Comparison of ENCODE assay signal across 8 mouse cellular contexts in the genomic region with DNA sequence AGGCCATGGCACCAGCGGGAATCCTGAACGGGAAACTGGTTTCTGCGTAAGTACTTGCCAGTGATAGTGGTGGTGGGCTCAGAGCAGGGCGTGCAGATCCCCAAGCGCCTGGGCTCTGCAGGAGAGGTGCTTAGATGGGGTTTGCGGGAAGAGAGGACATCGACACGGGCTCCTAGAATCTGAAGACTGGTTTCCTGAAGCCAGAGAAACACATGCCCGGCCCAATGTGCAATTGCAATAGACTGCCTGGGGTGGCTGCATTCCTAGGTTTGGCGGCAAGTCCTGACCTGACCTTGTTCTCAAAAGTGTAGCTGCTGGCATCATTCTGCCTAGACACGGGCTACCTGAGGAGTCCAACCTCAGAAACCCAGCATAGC. TPM values are rescaled to one million over a fixed set of nuclear protein-coding genes. Genes with fewer than 3 reads are reported as not detected.
A peak's percentile ranks its signal among the peaks of the same experiment; 100 is the strongest.
DNase-seq lines count a peak whose midpoint lies in the region; ATAC-seq and TF ChIP-seq lines count a peak whose summit lies in the region.

No protein-coding gene starts in this region.

- DNase-seq in kidney, adult 2 months = peak; percentile 59
- no peak for DNase-seq in kidney, adult 9 months
- DNase-seq in liver, postnatal 0 days = no peak
- DNase-seq in Muller cell, postnatal 12 days (ENCODE audit: inconsistent ontology term) = no peak
- DNase-seq in spleen, adult 12 weeks (ENCODE audit: low spot score) = no peak

- peak overlapping the region; percentile 51 for H3K9ac ChIP-seq in hindbrain, embryonic 15.5 days
- H3K9ac ChIP-seq in liver, postnatal 0 days (replicated peaks) = peak overlapping the region; percentile 72
- peak overlapping the region; percentile 80 for H3K9ac ChIP-seq in stomach, embryonic 16.5 days (ENCODE audit: low read length)

- no peaks in the 10 kb centered on the region for H3K9me3 ChIP-seq in hindbrain, embryonic 15.5 days
- no peaks in the 10 kb centered on the region for H3K9me3 ChIP-seq in liver, postnatal 0 days (ENCODE audit: low read length)
- H3K9me3 ChIP-seq in stomach, embryonic 16.5 days (replicated peaks; ENCODE audit: control insufficient read depth, low read length) = no peaks in the 10 kb centered on the region

- H3K4me3 ChIP-seq in kidney, adult 2 months (ENCODE audit: insufficient read depth, low read depth, low read length) = peak overlapping the region; percentile 62
- peak overlapping the region; percentile 60 for H3K4me3 ChIP-seq in cortical plate, adult 2 months (ENCODE audit: insufficient read depth, low read length)
- peak overlapping the region; percentile 57 for H3K4me3 ChIP-seq in hindbrain, embryonic 15.5 days
- H3K4me3 ChIP-seq in liver, postnatal 0 days (ENCODE audit: low read depth, low read length) = peak overlapping the region; percentile 70
- H3K4me3 ChIP-seq in stomach, embryonic 16.5 days (replicated peaks; ENCODE audit: low read length) = peak overlapping the region; percentile 77

- peaks cover 8% of the 10 kb centered on the region; the same call in 1 of the 2 replicates for H3K4me1 ChIP-seq in kidney, adult 2 months (ENCODE audit: control insufficient read depth, insufficient read depth, low read length)
- H3K4me1 ChIP-seq in cortical plate, adult 2 months (ENCODE audit: control insufficient read depth, insufficient read depth, low read length) = peaks cover 4% of the 10 kb centered on the region; the same call in 1 of the 2 replicates
- H3K4me1 ChIP-seq in hindbrain, embryonic 15.5 days (replicated peaks) = peaks cover 23% of the 10 kb centered on the region
- peaks cover 15% of the 10 kb centered on the region; the same call in 1 of the 2 replicates for H3K4me1 ChIP-seq in liver, postnatal 0 days (ENCODE audit: insufficient read depth)
- peaks cover 11% of the 10 kb centered on the region for H3K4me1 ChIP-seq in stomach, embryonic 16.5 days (ENCODE audit: control insufficient read depth, insufficient read depth, low read length)

- H3K4me2 ChIP-seq in hindbrain, embryonic 15.5 days = peak overlapping the region; percentile 79
- H3K4me2 ChIP-seq in liver, postnatal 0 days (ENCODE audit: low read depth, low read length) = peak overlapping the region; percentile 96
- peak overlapping the region; percentile 99 for H3K4me2 ChIP-seq in stomach, embryonic 16.5 days (ENCODE audit: low read depth, low read length)

- peak overlapping the region; percentile 90 for H3K27ac ChIP-seq in kidney, adult 2 months (ENCODE audit: insufficient read depth, low read depth, low read length)
- no peak overlapping the region for H3K27ac ChIP-seq in cortical plate, adult 2 months (ENCODE audit: insufficient read depth, low read length)
- H3K27ac ChIP-seq in hindbrain, embryonic 15.5 days (replicated peaks) = peak overlapping the region; percentile 87
- H3K27ac ChIP-seq in liver, postnatal 0 days (ENCODE audit: low read depth) = peak overlapping the region; percentile 90
- peak overlapping the region; percentile 90 for H3K27ac ChIP-seq in stomach, embryonic 16.5 days (ENCODE audit: low read length)

- no peak for TF ChIP-seq CTCF in kidney, adult 2 months (conservative IDR thresholded peaks at IDR 0.05; ENCODE audit: insufficient read depth, insufficient read length, low read depth, low read length)
- no peak for TF ChIP-seq CTCF in cortical plate, adult 2 months (IDR thresholded peaks at IDR 0.05; ENCODE audit: extremely low read depth, insufficient read depth, low read length)
- 0 out of 2 replicates have a peak, but pooled peaks have one; percentile 1 for TF ChIP-seq CTCF in liver, postnatal 0 days (IDR thresholded peaks at IDR 0.05; ENCODE audit: low read depth)

- no peak for TF ChIP-seq POLR2A in kidney, adult 2 months (IDR thresholded peaks at IDR 0.05; ENCODE audit: low read depth, low read length)
- TF ChIP-seq POLR2A in cortical plate, adult 2 months (IDR thresholded peaks at IDR 0.05; ENCODE audit: extremely low read depth, insufficient read depth, low read length) = no peak

- TF ChIP-seq EP300 in liver, postnatal 0 days (IDR thresholded peaks at IDR 0.05; ENCODE audit: low read depth) = no peak

- WGBS in kidney, adult 2 months = 0% methylated on average over 11 of the region's 11 CpGs
- WGBS in hindbrain, embryonic 15.5 days = 0% methylated on average over 11 of the region's 11 CpGs
- WGBS in liver, postnatal 0 days (ENCODE audit: insufficient replicate concordance) = 0% methylated on average over 11 of the region's 11 CpGs
- 1% methylated on average over 11 of the region's 11 CpGs for WGBS in stomach, embryonic 16.5 days

- no peaks in the 10 kb centered on the region for H3K27me3 ChIP-seq in kidney, adult 2 months (replicated peaks; ENCODE audit: control insufficient read depth, insufficient read depth, low read length)
- no peaks in the 10 kb centered on the region for H3K27me3 ChIP-seq in hindbrain, embryonic 15.5 days
- H3K27me3 ChIP-seq in liver, postnatal 0 days (ENCODE audit: insufficient read depth, low read length) = no peaks in the 10 kb centered on the region
- H3K27me3 ChIP-seq in stomach, embryonic 16.5 days (ENCODE audit: control insufficient read depth, insufficient read depth, low read length) = no peaks in the 10 kb centered on the region

- ATAC-seq in hindbrain, embryonic 15.5 days (ENCODE audit: low FRiP score, low read depth) = no peak
- ATAC-seq in liver, postnatal 0 days = peak; percentile 14
- peak; percentile 15 for ATAC-seq in stomach, embryonic 16.5 days (ENCODE audit: insufficient read depth, low FRiP score)

- H3K36me3 ChIP-seq in kidney, adult 2 months (ENCODE audit: control insufficient read depth, insufficient read depth, low read length) = no peaks in the 10 kb centered on the region
- H3K36me3 ChIP-seq in hindbrain, embryonic 15.5 days = no peaks in the 10 kb centered on the region
- no peaks in the 10 kb centered on the region for H3K36me3 ChIP-seq in liver, postnatal 0 days (replicated peaks; ENCODE audit: insufficient read depth, low read length)
- H3K36me3 ChIP-seq in stomach, embryonic 16.5 days (ENCODE audit: control insufficient read depth, insufficient read depth, low read length) = no peaks in the 10 kb centered on the region

RNA-seq across cellular contexts. Expression of a gene that starts 0.4 kb away (rescaled TPM):
- 128 and 132 TPM in 2 replicates for polyA plus RNA-seq in kidney, adult 2 months (2012; rRNA removed)
- polyA plus RNA-seq in cortical plate, adult 2 months (2012; rRNA removed) = 33.2 and 35.7 TPM in 2 replicates
- polyA plus RNA-seq in hindbrain, embryonic 15.5 days (2015; fragmentation: Nextera tagmentation; extraction: Ambion mirVana) = 33.1 and 34.1 TPM in 2 replicates
- 62.6 and 63.0 TPM in 2 replicates for polyA plus RNA-seq in liver, postnatal 0 days (2015; fragmentation: Nextera tagmentation; extraction: Ambion mirVana)
- 80.1 and 82.4 TPM in 2 replicates for polyA plus RNA-seq in stomach, embryonic 16.5 days (2015; fragmentation: Nextera tagmentation; extraction: Ambion mirVana)

RNA-seq across cellular contexts. Expression of a gene that starts 8.9 kb away (rescaled TPM):
- 0.11 TPM in 1 of 2 replicates, not detected in the other for polyA plus RNA-seq in kidney, adult 2 months (2012; rRNA removed)
- not detected in 2 replicates for polyA plus RNA-seq in cortical plate, adult 2 months (2012; rRNA removed)
- not detected in 2 replicates for polyA plus RNA-seq in hindbrain, embryonic 15.5 days (2015; fragmentation: Nextera tagmentation; extraction: Ambion mirVana)
- 0.08 TPM in 1 of 2 replicates, not detected in the other for polyA plus RNA-seq in liver, postnatal 0 days (2015; fragmentation: Nextera tagmentation; extraction: Ambion mirVana)
- not detected in 2 replicates for polyA plus RNA-seq in stomach, embryonic 16.5 days (2015; fragmentation: Nextera tagmentation; extraction: Ambion mirVana)
